Mouse (Mus musculus): ENCODE measurements around the gene Slit3.

The Slit3 gene

DNA sequence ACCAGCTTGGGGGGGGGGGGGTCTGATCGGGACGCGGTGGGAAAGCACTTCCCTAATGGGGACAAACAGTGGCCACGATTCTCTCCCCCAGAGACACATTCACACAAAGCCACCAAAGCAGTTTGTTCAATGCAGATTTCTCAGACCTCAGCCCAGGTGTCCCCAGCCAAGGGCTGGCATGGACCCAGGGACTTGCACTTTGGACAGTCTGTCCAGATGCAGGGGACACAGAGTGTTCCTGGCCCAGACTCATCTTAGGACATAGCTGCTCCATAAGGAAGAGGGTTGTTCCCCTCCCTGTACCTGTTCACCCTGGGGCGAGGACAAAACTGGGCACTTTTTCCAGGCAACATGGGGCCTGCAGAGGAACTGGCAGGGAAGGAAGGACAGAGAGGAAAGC is 577.9 kb downstream of the Slit3 start:
- DNase-seq (ENCODE audit: low spot score) = no peak

DNA sequence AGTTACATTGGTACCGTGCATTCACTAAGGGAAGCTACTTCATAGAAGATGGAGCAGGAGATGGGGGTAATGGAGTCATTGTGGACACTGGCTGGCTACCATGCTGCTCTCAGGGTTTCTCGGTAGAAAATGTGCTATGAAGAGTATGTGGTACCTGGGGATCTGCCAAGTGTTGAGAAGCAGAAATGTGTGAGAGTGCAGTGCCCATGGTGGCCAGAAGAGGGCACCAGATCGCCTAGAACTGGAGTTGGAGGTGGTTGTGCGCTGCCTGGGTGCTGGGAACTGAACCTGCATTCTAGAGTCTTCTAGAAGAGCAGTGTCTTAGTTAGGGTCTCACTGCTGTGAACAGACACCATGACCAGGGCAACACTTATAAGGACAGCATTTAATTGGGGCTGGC is 582.4 kb downstream of the Slit3 start:
- no peak for DNase-seq (ENCODE audit: low spot score)

DNA sequence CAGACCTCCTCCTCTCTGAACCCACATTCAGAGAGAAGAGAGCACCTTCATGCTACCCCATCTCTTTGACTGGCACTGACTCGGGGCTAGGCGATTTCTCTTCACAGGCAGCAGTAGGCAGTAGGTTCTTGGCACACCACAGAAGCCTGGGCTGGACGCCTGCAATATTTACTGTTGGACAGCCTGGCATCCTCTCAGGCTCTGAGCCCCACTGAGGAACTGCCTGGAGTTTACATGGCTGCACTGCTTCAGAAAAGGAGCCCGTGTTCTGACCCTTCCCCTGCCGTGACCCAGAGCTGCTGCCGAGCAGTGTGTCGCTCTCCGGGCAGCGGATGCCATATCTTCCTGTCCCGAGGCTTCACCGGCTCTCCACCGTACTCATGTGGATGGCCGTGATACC is 583.4 kb downstream of the Slit3 start:
- no peak for DNase-seq (ENCODE audit: low spot score)

DNA sequence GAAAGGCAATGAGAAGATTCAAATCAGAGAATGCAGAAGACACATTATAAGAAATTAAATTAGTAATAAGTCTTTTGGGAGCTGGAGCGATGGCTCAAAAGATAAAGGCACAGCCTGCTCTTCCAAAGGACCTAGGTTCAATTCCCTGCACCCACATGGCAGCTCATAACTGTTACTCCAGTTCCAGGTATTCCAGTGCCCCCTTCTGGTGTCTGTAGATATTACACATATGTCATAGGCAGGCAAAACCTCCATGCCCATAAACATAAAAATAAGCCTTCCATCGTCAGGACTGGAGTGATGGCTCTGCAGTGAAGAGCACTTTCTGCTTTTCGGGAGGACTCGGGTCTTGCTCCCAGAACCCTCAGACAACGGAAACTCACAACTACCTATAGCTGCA is 583.9 kb downstream of the Slit3 start:
- DNase-seq (ENCODE audit: low spot score) = no peak

DNA sequence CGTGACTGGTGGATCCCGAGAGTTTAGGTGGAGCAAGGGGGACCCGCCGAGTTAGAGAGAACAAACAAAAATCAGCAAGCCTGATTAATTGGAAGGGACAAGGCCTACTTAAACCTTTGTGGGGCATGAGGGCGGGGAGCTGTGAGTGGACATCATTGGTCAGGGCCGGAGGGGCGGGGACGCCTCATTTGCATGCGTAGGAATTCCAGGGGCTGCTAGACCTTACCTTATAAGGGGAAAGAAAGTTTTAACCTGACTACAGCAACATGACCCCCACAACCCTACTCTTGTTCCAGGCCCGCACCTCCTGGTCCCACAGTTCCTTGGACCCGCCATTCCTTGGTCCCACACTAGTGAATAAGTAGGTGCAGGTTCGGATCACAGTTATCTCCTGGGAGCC is 586.4 kb downstream of the Slit3 start:
- DNase-seq (ENCODE audit: low spot score) = no peak

DNA sequence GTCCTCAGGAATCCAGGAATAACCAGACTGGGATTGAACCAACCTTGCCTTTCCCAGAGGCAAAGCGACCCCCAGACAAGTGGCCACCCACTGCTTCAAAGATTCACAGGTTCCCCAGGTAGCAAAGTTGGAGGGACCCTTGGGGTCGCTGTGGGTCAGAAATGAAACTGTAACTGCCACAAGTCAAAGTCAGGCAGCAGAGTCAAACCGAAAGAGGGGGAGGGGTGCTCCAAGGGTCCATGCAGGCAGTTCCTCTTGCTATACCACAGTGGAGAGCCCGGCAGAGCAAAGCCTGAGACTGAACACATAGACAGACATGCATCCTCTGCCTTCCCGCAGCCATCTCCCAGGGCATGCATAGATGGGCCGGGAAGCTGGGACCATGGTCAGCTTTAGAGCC is 590.3 kb downstream of the Slit3 start:
- no peak for DNase-seq (ENCODE audit: low spot score)

DNA sequence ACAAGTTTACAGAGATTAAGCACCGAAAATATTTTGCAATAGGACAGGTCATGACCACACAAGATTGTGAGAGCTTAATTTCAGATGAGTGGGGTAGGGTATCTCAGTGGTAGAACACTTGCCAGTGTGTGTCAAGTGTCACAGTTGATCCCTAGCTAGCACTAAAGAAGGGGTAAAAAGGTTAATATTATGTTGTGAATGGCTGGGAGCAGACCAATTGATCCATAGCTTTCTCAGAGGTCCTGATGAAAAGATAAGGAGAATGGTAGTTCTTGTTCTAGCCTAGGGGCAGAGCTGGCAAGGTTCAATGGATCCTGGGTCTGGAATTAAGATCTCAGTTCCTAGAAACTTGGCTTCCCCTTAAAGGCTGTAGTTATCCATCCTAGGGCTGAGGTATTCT is 597.9 kb downstream of the Slit3 start:
- no peak for DNase-seq (ENCODE audit: low spot score)

DNA sequence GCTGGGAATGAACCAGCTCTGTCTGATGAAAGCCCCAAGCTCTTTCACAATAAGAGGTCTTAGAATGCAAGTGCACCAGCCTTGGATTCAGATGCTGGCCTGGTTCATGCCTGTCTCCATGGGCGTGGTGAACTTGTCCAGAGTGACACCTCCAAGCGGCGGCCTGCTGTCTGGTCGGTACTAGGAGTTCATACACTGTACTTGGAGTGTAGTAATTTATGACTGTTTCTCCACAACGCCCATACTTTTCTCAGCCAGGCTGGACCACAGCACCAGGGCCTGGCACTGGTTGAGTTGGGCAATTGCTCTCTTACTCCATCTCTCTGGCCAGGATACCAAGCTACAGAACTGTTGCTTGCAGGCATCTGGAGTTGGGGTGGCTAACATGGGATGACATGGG is 602.9 kb downstream of the Slit3 start:
- no peak for DNase-seq (ENCODE audit: low spot score)

DNA sequence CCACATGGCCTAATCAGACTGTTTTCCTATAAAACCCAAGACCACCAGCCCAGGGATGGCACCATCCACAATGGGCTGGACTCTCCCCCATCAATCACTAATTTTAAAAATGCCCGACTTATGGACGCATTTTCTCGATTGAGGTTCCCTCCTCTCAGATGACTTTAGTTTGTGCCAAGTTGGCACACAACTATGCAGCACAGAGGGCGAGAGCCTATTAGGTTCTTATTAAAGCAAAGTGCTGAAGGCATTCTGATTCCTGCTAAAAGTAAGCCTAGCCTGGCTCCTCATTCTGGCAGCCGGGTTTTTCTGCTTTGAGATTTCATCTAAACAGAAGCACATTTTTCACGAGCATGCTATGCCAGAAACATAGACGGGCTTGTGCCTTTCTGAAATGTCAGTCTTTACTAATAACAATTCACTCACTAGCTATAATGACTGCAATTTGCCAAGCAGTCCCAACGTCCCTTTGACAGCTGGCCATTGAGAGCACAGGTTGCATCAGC is 605.4 kb downstream of the Slit3 start:
- no peak for DNase-seq (ENCODE audit: low spot score)

DNA sequence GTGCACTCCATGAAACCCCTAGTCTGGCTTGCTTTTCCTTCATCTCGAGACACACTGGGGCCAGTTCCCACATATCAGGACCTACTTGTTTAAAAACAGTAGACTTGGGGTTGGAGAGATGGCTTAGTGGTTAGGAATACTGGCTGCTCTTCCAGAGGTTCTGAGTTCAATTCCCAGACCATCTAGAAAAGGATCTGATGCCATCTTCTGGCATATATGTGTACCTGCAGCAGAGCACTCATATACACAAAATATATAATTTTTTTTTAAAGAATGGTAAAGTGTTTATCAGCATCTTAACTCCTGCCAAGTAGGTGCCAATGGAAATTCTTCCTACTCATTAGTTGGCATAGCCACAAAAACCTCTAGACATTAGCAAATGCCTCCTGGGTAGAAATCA is 607.2 kb downstream of the Slit3 start:
- no peak for DNase-seq (ENCODE audit: low spot score)

DNA sequence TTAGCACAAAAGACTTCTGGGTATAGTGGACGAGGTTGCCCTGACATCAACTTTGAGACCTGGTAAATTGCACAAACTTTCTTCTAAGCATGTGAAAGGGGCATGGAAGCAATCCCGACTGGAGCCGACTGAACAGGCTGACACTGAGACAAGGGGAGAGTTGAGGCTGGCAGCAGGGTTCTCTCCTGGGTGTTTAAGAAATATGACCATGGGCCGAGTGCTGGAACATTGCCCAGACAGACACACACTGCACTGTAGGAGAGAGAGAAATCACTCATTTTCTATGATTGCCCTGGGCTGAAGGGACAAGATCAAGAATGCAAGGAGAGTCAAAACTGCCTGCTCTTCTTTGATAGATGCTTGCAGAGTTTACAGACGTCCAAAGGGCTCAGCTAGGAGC is 608.2 kb downstream of the Slit3 start:
- DNase-seq (ENCODE audit: low spot score) = no peak

DNA sequence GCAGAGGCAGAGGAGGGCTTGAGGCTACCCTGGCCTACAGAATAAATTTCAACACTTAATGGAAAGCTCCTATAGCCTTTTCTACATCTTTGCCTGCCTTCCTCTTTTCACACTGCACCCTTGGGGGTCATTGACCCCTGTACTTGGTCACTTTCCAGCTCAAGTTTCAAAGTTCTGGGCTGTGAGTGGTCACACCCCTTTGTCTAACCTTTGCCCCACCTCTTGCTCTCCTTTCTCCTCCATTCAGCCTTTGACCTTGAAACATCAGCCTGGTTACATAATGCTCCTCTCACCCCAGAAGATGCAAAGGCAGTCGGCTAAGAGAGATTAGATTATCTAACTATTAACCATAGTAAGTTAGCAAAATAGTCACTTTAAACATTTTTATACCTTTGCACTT is 611.3 kb downstream of the Slit3 start:
- DNase-seq (ENCODE audit: low spot score) = peak; percentile 25

DNA sequence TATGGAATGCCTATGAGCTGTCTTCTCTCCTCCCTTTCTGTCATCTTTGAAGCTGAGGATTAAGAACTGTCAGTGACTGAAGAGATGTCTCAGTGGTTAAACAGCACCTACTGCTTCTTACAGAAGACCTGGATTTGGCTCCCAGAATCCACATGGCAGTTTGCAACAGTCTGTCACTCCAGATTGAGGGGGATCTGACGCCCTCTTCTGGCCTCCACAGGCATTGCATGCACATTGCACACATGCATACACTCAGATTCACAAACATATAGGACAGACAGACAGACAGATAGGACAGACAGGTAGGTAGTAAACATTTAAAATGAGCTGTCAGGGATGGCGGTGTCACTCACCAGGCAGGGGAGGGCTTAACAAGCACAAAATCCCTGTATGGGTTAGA is 615.8 kb downstream of the Slit3 start:
- no peak for DNase-seq (ENCODE audit: low spot score)

DNA sequence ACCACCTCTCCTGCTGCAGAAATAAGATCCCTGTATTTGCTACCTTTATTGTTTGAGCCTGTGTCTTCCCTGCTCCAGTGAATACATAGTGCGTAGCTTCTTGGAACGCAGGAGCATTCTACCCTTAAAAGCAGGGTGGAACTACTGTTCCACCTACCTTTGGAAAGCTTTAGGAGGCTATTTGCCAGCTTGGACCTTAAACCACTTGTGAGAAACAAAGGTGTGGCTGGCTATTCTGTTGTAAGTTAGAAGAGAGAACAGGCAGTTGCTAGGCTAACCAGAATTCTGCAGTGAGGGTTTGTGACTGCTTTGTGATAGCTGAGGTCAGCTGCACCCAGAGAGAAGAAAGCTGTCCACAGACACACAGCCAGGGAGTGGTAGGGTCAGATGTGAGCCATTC is 616.2 kb downstream of the Slit3 start:
- no peak for DNase-seq (ENCODE audit: low spot score)

DNA sequence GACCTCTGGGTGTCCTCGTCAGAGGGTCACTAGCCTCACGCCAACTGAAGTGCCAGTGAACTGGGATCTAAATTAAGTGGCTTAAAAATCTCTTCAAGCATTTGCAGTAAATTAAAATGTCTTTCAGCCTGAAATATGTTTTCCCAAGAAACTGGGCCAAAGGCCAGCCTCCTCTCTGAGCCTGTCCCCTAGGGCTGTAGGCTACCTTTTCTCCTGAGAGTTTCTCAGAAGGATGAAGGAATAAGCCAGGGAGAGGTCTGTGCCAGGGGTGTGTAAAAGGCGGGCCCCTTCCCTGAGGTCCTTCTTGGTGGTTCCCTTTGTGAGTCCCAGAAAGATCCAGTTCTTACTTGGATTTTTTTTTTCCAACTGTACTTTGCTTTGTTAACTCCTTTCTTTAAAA is 617.1 kb downstream of the Slit3 start:
- DNase-seq (ENCODE audit: low spot score) = no peak

DNA sequence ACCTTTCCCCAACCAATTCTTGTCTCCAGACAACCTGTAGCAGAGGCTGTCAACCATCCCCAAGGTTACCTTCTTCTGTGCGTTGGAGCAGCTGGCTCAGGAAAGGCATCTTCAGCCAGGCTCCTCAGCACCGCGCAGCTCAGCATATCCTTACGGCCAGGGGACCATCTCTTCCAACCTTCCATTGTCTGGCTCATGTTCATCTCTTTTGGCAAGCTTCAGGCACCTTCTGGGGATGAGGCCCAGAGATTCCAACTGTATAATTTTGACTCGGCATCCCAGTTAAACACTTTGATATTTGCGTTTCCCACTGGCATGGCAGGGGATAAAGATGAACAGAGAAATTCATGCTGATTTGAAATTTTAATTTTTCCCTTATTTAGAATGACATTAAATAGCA is 622.6 kb downstream of the Slit3 start:
- no peak for DNase-seq (ENCODE audit: low spot score)

DNA sequence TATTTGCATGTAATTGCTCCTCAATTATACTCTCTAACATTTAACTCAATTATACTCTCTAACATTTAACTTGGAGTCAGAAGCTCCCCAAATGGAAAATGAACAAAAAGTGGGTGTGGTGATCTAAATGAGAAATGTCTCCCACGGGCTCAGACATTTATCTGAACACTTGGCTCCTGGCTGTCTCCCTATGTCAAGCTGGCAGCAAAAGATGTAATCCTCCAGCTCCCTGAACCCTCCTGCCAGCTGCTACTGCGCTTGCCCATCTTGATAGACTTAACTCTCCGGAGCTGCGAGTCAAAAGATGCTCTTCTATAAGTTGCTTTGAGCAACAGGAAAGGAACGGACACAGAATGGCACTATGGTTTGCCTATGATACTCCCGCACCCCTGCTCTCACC is 623.5 kb downstream of the Slit3 start:
- DNase-seq (ENCODE audit: low spot score) = no peak

DNA sequence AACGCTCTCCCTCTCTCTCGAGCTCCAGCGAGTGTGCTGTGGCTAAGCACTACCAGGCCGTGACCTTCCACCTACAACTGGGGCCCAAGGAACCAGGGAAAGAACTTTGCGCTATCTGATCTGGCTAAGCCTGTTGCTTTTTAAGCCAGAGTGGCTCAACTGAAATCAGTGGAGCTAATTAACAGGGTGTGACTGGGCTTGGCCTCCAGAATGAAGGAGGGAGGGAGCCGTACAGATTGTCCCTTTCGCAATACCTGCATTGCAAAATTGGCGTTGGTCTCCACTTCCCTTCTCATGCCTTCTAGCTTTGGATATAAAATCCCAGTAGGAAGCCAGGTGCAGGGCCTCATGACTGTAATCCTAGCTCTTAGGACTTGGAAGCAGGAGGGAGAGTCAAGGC is 629.6 kb downstream of the Slit3 start:
- peak; percentile 8 for DNase-seq (ENCODE audit: low spot score)

DNA sequence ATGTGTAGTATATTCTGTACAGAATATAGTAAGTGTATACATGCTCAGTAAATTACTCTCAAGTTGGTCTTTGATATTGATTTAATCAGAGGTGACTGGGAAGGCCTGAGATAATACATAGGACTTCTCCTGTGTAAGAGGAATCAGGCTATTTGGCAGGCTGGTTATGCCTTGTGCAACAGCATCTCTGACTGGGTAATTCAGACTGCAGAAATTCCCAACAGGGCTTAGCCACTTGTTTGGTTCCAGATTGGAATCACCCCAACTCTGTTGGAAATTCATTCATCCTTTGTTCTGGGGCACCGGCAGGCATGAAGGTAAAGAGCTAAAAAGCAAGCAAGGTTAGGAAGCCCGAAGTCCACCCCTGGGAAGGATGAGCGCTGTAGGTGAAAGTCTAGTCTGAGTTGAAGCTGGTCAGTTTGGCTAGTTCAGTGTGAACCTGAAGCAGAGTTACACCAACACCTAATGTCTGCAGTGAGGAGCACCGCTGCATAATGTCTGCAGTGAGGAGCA is 633.9 kb downstream of the Slit3 start:
- no peak for DNase-seq (ENCODE audit: low spot score)

DNA sequence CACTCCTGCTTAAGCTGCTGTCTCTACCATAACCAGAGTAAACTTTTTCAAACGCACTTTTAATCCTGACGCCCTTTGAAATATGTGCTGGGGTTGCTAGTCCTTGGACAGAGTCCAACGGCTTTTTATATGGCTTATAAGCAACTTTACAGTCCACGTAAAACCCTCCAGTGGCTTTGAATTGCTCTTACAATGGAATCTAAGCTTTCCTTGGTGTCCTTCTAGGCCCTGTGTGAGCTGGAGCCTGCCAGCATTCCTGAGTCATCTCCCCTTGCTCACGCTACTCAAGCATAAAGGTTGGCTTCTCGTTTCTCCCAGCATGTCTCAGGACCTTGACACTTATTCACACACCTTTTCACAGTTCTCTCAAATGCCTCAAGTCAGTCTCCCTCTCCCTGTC is 634.5 kb downstream of the Slit3 start:
- DNase-seq (ENCODE audit: low spot score) = no peak

DNA sequence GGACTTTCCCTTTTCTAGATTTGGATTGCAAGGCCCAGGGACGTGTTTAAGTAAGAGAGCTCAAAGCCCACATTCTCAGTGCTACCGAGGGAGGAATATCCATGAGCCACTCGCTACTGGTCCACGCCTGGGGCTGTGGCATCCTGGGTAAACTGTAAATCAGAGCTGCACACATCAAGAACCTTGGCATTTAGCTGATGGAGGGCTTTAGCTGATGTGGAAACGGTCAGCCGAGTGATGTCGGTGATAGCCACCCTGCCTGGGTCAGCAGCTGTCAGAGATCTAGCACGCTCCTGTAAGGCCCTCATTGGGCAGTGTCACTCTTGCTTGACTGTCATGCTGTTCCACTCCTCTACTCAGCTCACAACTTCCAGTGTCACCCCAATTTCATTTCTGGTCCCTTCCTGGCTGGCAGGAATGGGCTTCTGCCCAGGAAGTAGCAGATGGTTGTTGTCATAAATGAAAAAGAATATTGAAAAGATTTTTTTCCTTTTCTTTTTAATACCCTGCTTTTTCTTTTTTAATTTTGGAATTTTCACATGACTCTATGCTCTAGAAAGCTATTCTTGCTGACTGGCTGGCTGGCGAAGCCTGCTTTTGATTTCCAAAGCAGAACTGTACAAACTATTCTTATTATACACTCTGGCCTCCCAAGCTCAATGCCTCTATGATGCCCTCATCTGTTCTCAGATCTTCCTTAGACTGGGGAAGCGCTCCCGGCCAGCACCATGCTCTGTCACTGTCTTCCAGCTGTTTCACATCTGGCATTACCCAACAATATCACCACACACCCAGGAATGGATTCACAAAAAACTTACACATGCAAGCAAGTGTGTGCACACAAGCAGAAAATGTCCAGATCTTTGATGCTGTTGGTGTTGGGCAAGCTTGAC is 635.6 kb downstream of the Slit3 start:
- DNase-seq (ENCODE audit: low spot score) = no peak
